Mouse (Mus musculus): ENCODE data around the gene Vamp4.
"Not testable (repeated sequence)": the region's sequence is repeated elsewhere in the genome, so short reads cannot be mapped to it uniquely, and the experiment has no call there.

Vamp4 gene

DNA sequence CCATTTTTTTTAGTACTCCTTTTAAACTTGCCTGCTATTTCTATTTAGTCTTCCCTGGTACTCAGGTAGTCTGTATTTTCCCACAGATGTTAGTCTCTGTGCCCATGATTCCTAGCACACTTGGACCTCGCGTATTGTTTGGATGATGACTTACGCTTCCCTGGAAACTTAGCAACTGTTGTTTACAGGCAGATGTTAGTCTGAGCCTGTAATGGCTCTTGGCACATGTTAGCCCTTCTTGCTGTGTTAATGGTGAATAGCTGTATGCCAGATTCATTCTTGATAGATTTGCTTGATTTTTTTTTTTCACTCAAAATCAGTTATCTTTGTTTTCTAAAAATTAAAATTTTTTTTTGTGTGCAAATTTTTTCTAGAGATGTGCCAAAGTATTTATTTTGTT lies 18.3 kb downstream of the Vamp4 start:
- in situ Hi-C loops (cut with MboI): no loop called here

DNA sequence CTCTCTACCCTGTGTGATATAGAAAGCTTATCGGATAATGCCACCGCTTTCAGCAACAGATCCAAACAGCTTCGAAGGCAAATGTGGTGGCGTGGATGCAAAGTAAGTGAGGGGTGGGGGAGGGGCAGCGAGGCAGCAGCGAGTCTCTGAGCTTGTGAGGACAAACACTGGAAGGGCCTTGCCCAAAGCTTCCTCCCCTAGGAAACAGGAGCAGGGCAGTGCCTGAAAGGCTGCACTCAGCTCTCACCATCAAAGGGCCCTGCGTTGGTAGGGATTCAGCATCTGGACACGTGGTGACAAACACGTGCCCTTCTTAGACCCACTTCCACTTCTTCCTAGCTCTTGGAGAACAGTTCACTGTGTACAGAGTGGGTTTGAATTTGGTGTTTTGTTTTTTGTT lies 19.1 kb downstream of the Vamp4 start:
- in situ Hi-C loops (cut with MboI): no loop called here

DNA sequence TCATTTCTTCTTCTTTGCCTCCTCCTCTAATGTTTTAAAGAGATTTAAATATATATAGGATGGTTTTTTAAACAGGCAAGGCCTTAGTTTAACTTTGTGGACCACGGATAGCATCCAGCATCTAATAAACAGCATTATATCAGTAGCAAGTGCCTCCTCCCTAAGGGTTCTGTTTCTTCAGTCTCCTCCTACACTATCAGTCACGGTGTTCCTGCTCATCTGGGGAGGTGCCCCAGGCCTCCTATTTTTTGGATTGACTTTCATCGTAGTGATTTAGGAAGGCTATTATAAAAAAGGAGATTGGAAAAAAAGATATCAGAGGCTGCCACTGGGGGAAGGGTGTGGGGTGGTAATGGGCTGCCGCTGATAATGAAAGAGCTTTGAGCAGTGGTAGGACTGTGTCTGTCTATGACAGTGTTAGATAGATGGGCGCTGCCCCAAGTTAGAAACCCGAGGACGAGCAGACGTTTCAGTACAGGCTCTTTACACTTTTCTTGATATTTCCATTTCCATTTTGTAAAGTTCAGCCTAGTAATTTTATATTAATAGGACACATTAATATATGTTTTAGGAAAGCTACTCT lies 20.2 kb downstream of the Vamp4 start:
- in situ Hi-C loops (cut with MboI): no loop called here

DNA sequence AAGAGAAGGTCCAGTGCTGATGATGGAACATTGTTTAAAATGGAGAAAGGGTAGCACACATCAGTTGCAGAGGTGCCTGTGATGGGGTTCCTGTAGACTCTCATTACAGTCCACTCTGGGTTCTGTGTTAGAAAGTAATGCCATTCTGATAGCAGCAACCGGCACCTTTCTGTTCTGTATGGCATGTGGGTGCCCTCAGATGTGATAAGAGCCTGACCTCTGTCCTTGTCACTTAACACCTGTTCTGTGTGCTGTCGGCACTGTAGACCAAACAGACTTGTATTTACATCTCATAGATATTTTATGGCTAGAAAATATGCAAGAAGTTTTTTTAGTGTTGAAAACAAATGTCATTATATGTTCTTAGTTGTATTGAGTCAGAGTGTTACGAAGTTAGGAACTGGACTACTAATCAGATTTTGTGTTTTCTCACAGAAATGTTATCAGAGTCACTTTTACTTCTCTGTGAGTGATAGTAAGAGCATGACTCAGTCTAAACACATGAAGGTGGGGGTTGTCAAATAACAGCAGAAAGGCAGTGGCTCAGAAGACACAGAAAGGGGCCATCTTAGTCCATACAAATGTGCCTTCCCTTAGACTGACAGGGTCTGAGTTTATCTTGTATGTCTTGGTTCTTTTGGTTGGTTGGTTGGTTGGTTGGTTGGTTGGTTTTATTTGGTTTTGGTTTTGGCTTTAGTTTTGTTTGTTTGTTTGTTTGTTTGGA lies 27.2 kb downstream of the Vamp4 start:
- in situ Hi-C loops (cut with MboI): no loop called here

DNA sequence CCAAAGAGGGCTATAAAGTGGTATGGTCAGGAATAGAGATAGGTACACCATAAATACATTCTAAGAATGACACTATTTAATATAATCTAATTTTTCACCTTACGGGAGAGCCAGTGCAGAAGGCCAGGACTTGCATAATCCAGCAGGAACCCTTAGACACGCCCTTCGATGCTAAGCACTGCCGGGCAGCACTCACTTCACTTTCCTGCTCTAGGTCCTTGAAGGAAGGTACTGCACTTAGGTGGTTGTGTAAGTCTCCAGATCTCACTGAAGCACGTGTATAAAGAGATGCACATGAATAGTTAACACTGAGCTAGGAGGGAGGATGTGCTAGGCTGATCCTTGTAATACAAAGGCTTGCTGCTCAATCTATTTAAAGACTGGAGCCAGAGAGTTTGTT lies 29.3 kb downstream of the Vamp4 start:
- in situ Hi-C loops (cut with MboI): no loop called here

GRCm38 (mm10) chr1:162601288-162601687 lies 31.0 kb downstream of the Vamp4 start:
- in situ Hi-C loops (cut with MboI): no loop called here

- in situ Hi-C loops (cut with MboI): no loop called here
Measured at GRCm38 (mm10) chr1:162608127-162608526, 37.8 kb downstream of the Vamp4 start.

- in situ Hi-C loops (cut with MboI): no loop called here
Measured at GRCm38 (mm10) chr1:162609633-162610250, 39.4 kb downstream of the Vamp4 start.

DNA sequence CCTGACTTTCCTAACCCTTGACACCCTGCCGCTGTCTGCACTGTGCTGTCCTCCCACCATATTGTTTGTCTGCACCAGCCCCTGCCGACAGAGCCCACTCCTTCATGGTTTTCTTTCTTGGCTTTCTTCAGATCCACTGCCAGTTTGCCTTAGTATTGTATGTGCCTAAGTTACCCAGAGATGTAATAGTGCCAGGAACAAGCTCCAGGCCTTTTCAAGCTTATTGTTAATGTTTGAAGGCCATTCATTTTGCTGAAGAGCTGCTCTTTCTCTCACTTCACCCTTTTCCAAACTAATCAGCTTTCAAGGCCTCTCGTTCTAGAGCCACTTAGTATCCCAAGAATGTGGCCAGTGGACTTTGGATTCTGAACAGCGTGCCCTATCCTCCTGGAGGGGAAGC lies 40.9 kb downstream of the Vamp4 start:
- in situ Hi-C loops (cut with MboI): no loop called here

DNA sequence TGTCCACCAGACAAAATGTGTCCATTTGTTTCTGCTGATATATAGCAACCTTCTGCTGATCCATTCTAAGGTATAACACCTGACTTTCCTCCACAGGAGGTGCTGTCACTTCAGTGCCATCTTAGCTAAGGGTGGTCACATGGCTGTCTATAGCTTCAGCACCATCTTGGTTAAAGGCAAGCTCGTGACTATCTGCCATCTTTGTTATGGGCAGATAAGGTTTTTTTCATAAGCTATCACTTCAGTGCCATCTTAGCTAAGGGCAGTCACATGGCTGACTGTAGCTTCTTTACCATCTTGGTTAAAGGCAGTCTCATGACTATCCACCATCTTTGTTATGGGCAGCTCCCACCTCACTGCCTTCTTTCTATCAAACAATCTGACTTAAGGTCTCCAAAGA lies 45.2 kb downstream of the Vamp4 start:
- in situ Hi-C loops (cut with MboI): no loop called here

GRCm38 (mm10) chr1:162620487-162620886 lies 50.2 kb downstream of the Vamp4 start:
- in situ Hi-C loops (cut with MboI): no loop called here

- in situ Hi-C loops (cut with MboI): no loop called here
Measured at GRCm38 (mm10) chr1:162623895-162624294, 53.6 kb downstream of the Vamp4 start.

DNA sequence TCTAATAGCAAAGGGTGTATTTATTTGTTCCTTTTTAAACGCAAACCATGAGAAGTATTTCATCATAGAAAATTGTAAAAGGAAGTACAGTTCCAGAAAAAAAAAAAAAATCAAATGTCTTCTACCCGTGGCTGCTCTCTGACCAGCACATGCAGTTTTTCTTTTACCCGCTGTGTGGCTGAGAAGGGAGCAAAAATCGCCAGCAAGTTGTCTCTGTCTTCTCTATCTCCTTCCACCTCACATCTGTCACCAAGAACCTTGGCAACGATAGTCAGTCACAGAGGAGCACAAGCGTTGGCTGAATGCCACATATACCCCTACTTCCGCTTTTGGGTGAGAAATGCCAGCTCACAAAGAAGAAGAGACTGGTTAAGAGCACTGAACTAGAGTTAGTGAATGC lies 54.9 kb downstream of the Vamp4 start:
- in situ Hi-C loops (cut with MboI): no loop called here

- in situ Hi-C loops (cut with MboI): not testable (repeated sequence)
Measured at GRCm38 (mm10) chr1:162627821-162628220, 57.5 kb downstream of the Vamp4 start.

DNA sequence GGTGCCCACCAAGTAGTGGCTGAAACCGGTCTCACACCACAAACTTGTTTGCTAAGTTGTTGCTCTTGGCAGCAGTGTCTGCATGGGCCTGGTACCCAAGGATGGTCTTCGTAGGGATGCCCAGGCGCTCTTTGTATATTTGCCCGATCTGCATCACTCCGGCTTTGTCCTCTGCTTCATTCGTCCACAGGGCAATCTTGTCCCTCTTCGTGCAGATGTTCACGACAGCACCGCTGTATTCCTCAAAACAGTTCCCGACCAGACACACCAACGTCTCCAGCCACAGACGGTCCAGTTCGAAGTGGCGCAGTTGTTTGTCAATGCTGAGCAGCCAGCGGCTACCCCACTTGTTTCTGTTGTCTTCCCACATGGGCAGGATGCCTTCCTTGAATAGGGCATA lies 58.0 kb downstream of the Vamp4 start:
- in situ Hi-C loops (cut with MboI): not testable (repeated sequence)

GRCm38 (mm10) chr1:162635291-162635931 lies 65.1 kb downstream of the Vamp4 start:
- in situ Hi-C loops (cut with MboI): not testable (repeated sequence)

- in situ Hi-C loops (cut with MboI): no loop called here
Measured at GRCm38 (mm10) chr1:162636516-162636915, 66.2 kb downstream of the Vamp4 start.

GRCm38 (mm10) chr1:162638535-162638934 lies 68.2 kb downstream of the Vamp4 start:
- in situ Hi-C loops (cut with MboI): no loop called here

- in situ Hi-C loops (cut with MboI): no loop called here
Measured at GRCm38 (mm10) chr1:162639051-162639750, 68.9 kb downstream of the Vamp4 start, which contains the start of gene Myoc. TSS of gene Myoc (plus strand) at chr1:162639155.

DNA sequence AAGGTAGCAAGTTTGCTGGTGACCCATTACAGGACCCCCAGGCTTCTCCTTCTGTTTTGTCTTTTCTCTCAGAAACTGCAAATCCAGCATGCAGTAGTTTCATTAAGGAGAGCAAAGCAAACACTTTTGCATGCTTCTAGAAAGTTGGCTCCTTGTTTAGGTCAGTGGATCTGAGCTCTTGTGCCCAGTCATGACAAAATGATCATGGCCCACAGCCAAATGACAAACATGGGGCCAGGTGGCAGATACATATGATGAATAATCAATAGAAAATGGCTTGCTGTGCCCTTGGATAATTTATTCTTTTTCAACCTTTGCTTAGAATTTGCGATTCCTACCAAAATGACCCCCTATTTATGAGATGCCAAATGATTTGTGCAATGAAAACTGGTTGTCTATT lies 69.5 kb downstream of the Vamp4 start:
- in situ Hi-C loops (cut with MboI): no loop called here

DNA sequence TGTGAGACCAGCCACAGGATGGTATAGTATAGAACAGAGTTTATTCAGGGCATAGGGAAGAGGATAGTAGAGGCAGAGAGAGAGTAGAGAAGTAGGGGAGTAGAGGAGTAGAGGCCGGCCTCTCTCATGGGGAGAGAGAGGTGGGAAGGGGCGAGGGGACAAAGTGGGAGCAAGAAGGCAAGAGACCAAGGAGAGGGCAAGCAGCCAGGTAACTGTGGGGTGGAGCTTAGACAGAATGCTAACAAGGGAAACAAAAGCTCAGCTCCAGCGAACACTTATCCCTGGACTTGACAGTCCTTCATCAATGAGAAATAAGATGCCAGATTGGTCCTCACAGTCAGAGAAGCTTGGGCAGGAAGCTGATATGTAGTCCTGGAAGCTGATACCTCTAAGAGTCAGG lies 72.3 kb downstream of the Vamp4 start:
- in situ Hi-C loops (cut with MboI): no loop called here

DNA sequence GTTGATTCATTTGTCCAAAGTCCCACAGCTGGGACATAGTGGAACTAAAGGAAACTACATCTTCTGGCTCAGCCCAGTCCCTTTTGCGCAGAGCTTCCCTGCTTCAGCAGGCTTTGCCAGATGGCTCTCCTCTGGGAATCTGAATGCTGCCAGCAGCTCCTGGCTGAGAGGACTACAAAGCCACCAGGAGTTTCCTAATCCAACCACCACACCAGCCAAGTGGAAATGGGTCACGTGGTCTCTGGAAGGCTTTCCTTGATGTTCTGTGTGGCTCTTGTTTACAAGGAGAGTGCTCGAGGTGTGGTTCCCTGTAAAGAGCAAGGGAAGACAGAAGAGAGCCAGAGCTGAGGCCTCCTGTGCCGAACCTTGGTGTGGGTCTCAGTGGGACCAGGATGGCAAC lies 73.4 kb downstream of the Vamp4 start:
- in situ Hi-C loops (cut with MboI): no loop called here

All from mature B cell (primary cell).